Mouse (Mus musculus) right cerebral cortex, postnatal 25 days (tissue): Measurements from ENCODE around the gene Dedd2.
"Not testable (repeated sequence)": the region's sequence is repeated elsewhere in the genome, so short reads cannot be mapped to it uniquely, and the experiment has no call there.

Experiments
- DNase-seq: peaks from one replicate; pipeline ENCODE4 v3.0.0; 2022

Dedd2 gene

DNA sequence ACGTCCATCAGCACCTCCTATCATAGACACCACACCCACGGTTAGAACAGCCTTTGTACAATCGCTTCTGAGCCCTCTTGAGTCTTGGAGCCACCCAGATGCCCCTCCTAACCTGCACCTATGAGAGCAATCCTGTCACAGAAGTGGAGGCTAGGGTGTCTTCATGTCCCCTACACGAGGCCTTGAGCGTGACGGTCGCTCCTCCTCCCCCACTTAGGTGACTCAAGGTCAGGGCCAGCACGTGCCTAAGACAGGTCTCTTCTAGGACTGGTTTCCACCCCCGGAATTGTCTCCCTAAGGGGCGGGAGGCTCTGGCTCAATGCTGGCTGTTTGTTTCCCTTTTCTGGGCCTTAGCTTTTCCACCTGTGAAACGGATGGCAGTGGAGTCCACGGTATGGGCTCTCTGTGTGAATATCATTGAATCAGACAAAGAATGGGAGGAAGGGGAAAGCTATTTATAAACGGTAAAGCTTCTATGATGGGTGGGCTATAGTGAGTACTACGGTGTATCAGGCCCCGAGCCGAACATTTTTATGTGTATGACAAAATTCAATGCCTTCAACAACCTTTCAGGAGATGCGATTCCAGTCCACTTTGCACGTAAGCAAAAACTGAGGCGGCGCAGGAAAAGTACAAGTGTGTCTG, at the start of gene Dedd2:
Gene Dedd2 (minus strand): TSS at position 159 of the 645 bp plus-strand sequence.
- DNase-seq: no peak

- DNase-seq: no peak
These were observed 49.3 kb upstream of the Dedd2 start for GRCm38 (mm10) chr7:25269545-25270271.

DNA sequence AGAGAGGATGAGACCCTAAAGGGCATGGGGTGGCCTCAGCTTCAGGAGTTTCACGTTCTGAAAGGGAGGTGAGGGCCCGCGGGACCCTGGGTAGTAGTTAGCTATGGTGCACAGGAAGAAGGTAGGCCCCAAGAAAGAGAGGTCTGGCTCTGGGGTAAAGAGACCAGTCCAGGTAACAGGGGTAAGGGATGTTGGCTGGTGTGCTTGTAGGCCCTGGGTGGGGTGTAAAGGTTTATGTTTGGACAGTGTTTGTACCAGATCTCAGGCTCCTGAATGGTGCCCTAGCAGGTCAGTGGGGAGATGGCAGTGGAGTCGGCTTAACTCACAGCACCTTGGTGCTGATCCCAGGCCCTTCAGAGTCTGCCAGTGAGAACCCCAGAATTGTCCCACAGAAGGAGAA, 48.6 kb upstream of the Dedd2 start:
- no peak for DNase-seq

DNA sequence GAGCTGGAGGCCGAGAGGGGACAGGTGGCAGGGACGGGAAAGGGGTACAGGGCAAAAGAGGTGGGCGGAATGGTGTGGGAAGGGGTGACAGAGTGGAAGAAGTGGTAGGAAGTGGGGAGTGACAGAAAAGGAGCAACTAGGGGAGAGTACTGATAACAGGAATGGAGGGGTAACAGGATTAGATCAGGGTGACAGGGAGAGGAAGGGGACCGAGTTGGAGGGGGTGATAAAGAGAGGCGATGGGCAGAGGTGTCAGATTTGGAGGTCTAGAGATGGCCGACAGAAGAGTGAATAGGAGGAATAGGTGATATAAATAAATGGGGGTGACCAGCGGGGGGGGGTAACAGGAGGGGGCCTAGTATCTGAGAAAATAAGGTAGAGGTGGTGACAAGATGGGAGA, 48.2 kb upstream of the Dedd2 start:
- DNase-seq: no peak

DNA sequence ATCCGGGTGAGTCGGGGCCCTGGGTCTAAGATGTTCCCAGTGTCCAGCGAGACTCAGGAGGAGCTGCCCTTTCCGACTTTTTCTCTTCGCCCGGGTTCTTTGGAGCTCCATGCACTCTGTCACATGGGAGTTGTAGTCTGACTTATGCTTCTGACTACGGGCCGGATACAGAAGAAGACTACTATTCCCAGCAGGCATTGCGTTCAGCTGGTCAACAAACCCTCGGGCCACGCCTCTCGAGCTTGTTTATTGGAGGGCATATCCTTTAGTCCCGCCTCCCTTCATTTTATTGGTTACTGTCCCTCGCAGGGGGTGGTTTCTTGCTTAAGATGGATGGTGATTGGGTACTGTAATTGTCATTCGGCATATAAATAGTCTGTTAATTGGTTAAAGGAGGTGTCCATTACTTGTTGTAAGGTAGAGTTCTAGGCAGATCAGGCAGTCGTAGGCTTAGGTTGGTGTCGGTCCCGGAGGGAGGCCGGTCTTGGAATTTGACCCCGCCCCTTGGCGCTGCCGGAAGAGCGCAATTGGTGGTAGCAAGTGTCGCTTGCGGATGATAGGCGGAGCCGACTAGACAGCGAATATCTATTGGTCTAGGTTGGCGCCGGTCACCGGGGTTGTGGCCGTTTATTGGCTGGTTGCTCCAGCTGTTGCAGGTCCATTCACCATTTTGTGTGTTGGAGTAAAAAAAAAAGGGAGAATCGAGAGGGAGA, 47.5 kb upstream of the Dedd2 start:
- DNase-seq: peak; percentile 99

GRCm38 (mm10) chr7:25267301-25267750, 46.9 kb upstream of the Dedd2 start, which contains the start of gene Cic:
Gene Cic, plus strand, starts transcription at chr7:25267704.
- peak; percentile 99 for DNase-seq

DNA sequence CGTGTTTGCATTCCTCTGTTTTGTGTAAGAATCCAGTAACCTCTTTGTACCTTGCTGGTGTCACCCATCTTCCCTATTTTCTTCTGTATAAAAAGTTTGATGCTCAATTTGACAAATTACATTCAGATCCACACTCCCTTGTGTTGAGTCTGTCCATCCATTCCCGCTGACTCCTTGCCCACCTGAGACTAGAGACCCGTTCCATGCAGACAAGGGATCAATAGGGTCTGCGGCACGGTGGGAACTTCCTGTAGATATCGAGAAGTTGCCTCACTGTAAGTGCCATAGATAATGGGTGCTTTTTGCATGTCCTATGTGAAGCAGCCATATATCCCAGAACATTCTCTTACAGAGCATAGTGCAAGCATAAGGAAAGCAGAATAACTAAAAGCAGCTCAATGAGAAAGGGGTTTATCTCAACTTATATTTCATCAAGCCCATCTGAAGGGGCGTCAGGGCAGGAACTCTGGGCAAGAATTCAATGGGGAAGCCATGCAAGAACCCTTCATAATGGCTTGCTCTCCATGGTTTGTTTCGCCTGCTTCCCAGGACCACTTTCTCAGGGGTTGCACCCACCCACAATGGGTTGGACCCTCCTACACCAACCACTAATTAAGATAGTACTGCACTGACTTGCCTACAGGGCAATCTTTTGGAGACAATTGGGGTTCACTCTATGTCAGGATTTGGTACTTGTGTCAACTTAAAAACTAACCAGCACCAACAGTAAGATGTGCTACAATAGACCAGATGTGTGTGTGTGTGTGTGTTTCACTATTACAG, 46.0 kb upstream of the Dedd2 start:
- DNase-seq: no peak

DNA sequence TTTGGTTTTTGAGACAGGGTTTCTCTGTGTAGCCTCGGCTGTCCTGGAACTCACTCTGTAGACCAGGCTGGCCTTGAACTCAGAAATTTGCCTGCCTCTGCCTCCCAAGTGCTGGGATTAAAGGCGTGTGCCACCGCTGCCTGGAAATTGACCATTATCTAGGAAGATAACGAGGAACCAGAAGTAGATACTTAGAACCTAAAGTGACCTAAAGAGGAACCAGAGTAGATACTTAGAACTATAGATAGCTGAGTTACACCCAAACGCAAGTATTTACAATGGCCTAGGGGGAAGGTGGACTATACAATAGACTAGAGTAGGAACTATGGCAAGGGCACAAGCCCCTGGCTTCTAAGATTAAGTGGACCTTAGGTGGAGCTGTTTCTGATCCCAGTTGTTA, 45.3 kb upstream of the Dedd2 start:
- not testable (repeated sequence) for DNase-seq

DNA sequence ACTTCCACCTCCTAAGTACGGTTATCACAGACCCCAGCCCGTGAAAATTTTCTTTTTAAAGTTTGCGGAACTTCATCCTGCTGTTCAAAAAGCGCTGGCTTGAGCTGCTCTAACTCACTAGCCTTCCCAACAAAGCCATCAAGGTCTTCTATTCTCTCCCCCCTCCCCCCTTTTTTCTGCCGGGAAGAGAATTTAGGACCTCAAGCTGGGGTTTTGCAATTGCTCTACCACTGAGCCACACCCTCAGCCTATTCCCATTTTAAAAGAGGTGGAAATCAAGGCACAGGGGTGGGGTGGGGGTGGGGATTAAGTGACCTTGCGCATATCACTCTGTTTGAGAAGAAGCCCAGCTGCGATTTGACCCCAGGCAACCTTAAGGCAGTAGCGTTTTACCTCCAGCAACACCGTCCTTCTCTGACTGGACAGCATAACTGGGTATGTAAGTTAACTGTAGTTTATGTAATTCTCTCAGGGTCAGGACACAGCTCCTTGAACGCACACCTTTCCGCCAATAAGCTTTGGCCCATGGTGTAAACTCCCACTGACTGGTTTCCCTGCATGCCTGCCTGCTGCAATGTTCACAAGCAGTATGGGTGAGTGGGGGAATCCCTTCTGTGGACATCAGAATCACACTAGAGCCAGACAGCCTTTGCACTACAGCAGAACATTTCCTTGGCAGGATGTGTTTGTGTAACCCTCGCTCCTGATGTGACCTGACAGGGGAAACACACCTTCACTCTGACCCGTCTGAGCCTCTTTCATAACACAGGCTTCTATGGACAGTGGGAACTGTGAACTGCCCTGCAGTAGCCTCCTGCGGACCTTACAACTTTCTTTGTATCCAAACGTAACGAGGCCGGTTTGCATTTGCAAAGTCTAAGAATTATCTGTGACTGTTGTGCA, 43.8 kb upstream of the Dedd2 start:
- no peak for DNase-seq

- DNase-seq: no peak
These were observed 41.5 kb upstream of the Dedd2 start for GRCm38 (mm10) chr7:25261896-25262295.

GRCm38 (mm10) chr7:25251822-25252221, 31.4 kb upstream of the Dedd2 start:
- DNase-seq: no peak

GRCm38 (mm10) chr7:25251071-25251791, 30.8 kb upstream of the Dedd2 start:
- DNase-seq: no peak

- peak; percentile 95 for DNase-seq
These were observed 29.9 kb upstream of the Dedd2 start, which contains the start of gene Erf for GRCm38 (mm10) chr7:25250141-25250972. Gene Erf, minus strand, starts transcription at chr7:25250761.

DNA sequence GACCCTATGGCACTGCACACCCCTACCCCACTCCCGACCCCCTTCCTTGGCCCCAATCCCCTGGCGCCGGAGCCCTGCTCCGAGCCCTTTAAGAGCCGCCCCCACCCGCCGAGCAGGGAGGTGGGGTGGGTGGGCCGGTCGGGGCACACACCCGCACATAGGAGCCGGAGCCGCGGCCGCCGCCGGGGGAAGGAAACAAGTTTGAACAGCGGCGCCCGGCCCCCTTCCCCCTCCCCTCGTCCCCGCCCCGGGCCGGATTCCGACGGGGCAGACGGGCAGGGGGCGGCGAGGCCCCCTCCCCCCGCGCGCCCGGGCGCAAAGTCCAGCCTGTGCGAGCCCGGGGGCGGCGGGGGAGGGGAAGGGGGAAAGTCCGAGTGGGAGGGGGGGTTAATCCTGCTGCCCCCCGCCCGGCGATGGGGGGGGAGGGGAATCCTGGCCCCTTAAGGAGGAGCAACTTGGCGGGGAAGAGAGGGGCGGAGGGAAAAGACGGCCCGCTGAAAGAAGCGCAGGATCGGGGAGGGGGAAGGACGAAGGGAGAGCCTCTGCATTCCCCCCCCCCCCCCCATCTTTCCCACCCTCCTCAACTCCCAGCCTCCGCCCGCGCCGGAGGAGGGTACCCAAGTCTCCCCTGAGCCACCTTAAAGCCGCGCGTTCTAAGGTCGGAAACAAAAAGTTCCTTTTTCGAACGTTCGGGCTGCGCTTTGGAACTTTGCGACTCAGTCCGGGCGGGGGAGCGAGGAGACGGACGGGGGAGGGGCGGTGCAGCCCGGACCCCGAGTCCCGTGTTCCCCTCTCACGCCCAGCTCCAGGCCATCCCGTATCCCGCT, 29.1 kb upstream of the Dedd2 start:
- peak; percentile 79 for DNase-seq

- DNase-seq: peak; percentile 49
These were observed 28.5 kb upstream of the Dedd2 start for GRCm38 (mm10) chr7:25248846-25249313.

DNA sequence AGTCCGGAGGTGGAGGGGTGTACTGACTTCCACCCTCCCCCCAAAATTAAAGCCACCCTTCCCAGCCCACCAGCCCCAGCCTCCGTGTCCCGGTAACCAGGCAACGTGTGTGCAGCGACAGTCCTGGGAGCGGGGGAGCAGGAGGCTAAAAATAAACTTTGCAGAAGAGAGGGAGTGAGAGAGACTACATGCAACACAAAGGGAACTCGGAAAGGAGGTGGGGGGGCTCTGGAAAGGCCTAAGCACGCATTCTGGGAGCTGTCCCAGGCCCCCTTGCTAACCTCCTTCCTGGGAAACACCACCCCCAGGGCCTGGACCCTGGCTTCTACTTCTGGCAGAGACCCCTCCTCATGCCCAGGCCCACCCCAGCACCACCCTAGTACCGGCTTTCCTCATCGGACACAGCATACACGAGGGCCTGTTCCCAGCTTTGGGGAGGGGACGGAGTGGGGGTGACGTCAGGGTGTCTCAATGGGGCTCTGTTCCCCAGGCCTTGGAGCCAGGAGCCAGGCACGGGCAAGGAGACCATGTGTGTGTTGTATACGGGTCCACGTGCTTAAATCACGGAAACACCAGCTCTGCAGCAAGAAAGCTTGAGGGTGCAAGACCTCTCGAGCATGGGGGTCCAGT, 27.7 kb upstream of the Dedd2 start:
- peak; percentile 83 for DNase-seq

- no peak for DNase-seq
These were observed 27.1 kb upstream of the Dedd2 start for GRCm38 (mm10) chr7:25247498-25247897.

GRCm38 (mm10) chr7:25246759-25247137, 26.3 kb upstream of the Dedd2 start:
- DNase-seq: no peak
